Mouse (Mus musculus) heart, postnatal 0 days (tissue): ENCODE results near the gene Gm21773.
"Not testable (repeated sequence)": the region's sequence is repeated elsewhere in the genome, so short reads cannot be mapped to it uniquely, and the experiment has no call there.

Source experiments
- CTCF ChIP-seq: IDR thresholded peaks from 2 replicates; pipeline ENCODE4 v1.5.1; 2016; ENCODE audit warnings: antibody characterized with exemption, control low read depth, low read depth
- EP300 ChIP-seq: IDR thresholded peaks from 2 replicates; pipeline ENCODE4 v1.6.1; 2016; ENCODE audit warnings: antibody characterized with exemption, low read depth

GRCm38 (mm10) chrY:25309260-25309659 is at the start of gene Gm21773:
- TF ChIP-seq CTCF, EP300: not testable (repeated sequence)
